Mouse (Mus musculus): ENCODE results near the gene Dpagt1. TPM values are rescaled to one million over a fixed set of nuclear protein-coding genes. Genes with fewer than 3 reads are reported as not detected.
"Not testable (repeated sequence)": the region's sequence is repeated elsewhere in the genome, so short reads cannot be mapped to it uniquely, and the experiment has no call there.

Dpagt1 gene
- total RNA-seq, 2 experiments from 2014 or later = 12.5 to 14.0 TPM

- intact Hi-C loops (cut with DNase I; ENCODE audit: low total_unique reads) = no loop called here
Observed at GRCm38 (mm10) chr9:44314910-44315309, 10.9 kb upstream of the Dpagt1 start.

GRCm38 (mm10) chr9:44317452-44317851, 8.4 kb upstream of the Dpagt1 start:
- no peak for DNase-seq
- intact Hi-C loops (cut with DNase I; ENCODE audit: low total_unique reads) = no loop called here

More at GRCm38 (mm10) chr9:44314910-44315309, 10.9 kb upstream of the Dpagt1 start:
- no peak for DNase-seq

GRCm38 (mm10) chr9:44318076-44318825, 7.6 kb upstream of the Dpagt1 start:
- DNase-seq = no peak
- intact Hi-C loops (cut with DNase I; ENCODE audit: low total_unique reads) = no loop called here

- no peak for DNase-seq
- intact Hi-C loops (cut with DNase I; ENCODE audit: low total_unique reads) = no loop called here
Observed at GRCm38 (mm10) chr9:44318826-44319095, 7.1 kb upstream of the Dpagt1 start.

GRCm38 (mm10) chr9:44319105-44319886, 6.5 kb upstream of the Dpagt1 start:
- DNase-seq = peak; percentile 33
- intact Hi-C loops (cut with DNase I; ENCODE audit: low total_unique reads) = no loop called here

GRCm38 (mm10) chr9:44319887-44320798, 5.7 kb upstream of the Dpagt1 start, which contains the start of gene C2cd2l:
Gene C2cd2l, minus strand, starts transcription at chr9:44320285.
- intact Hi-C loops (cut with DNase I; ENCODE audit: low total_unique reads) = no loop called here
- DNase-seq = peak; percentile 92

- intact Hi-C loops (cut with DNase I; ENCODE audit: low total_unique reads) = no loop called here
- DNase-seq = no peak
Observed at GRCm38 (mm10) chr9:44320799-44321133, 5.1 kb upstream of the Dpagt1 start.

GRCm38 (mm10) chr9:44323656-44324055, 2.2 kb upstream of the Dpagt1 start:
- DNase-seq; intact Hi-C loops (cut with DNase I; ENCODE audit: low total_unique reads): not testable (repeated sequence)

- no peak for DNase-seq
- intact Hi-C loops (cut with DNase I; ENCODE audit: low total_unique reads) = no loop called here
Observed at GRCm38 (mm10) chr9:44324147-44324546, 1.7 kb upstream of the Dpagt1 start.

- intact Hi-C loops (cut with DNase I; ENCODE audit: low total_unique reads); DNase-seq: not testable (repeated sequence)
Observed at GRCm38 (mm10) chr9:44325032-44325767, 619 bp upstream of the Dpagt1 start.

- intact Hi-C loops (cut with DNase I; ENCODE audit: low total_unique reads) = no loop called here
- peak; percentile 87 for DNase-seq
Observed at GRCm38 (mm10) chr9:44326371-44327063, 698 bp downstream of the Dpagt1 start.

GRCm38 (mm10) chr9:44327064-44327711, 1.4 kb downstream of the Dpagt1 start:
- no peak for DNase-seq
- intact Hi-C loops (cut with DNase I; ENCODE audit: low total_unique reads) = no loop called here

GRCm38 (mm10) chr9:44327926-44328325, 2.1 kb downstream of the Dpagt1 start:
- no peak for DNase-seq
- intact Hi-C loops (cut with DNase I; ENCODE audit: low total_unique reads) = no loop called here

- intact Hi-C loops (cut with DNase I; ENCODE audit: low total_unique reads) = loop anchor here (5.0 kb wide), 1 partner anchor 33 kb away; no protein-coding TSS in a partner anchor
- DNase-seq = no peak
Observed at GRCm38 (mm10) chr9:44330736-44331135, 4.9 kb downstream of the Dpagt1 start.

GRCm38 (mm10) chr9:44332918-44333638, 7.3 kb downstream of the Dpagt1 start:
- no peak for DNase-seq

GRCm38 (mm10) chr9:44334396-44335330, 8.8 kb downstream of the Dpagt1 start, which contains the start of gene H2afx:
Gene H2afx, plus strand, starts transcription at chr9:44334694.
- intact Hi-C loops (cut with DNase I; ENCODE audit: low total_unique reads) = loop anchor here (5.0 kb wide), 1 partner anchor 37 kb away; no protein-coding TSS in a partner anchor
- peak; percentile 96 for DNase-seq

More at GRCm38 (mm10) chr9:44332918-44333638, 7.3 kb downstream of the Dpagt1 start:
- intact Hi-C loops (cut with DNase I; ENCODE audit: low total_unique reads) = loop anchor here (5.0 kb wide), 1 partner anchor 36 kb away; no protein-coding TSS in a partner anchor
